Mouse (Mus musculus) embryo, embryonic 11 days (tissue): ENCODE results near the gene Vrk3.

ENCODE experiments used
- DNase-seq: peaks from one replicate; pipeline ENCODE4 v3.0.0-alpha.2; 2015

Vrk3 gene

DNA sequence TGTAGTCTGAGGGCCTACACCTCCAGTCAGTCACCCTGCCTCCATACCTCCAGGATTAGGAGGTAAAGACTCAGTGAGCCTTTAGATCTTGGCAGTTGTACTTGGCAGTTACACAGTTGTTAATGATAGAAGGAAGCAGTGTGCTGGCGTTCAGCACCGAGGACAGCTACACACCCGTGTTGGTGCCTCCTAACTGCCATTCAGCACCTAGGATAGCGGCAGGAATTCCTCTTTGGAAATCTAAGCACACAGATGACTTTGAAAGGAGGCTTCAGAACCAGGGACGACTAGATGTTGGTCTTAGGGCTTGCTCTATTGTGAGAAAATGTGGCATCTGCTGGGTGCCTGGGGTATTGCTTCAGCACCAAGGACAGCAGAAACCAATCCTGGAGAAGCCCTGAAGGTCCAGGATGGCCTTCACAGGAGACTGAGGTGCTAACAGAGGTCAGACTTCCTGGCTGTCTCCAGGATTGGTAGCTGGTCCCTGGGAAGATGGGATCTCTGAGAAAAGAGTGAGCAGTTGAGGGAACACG is 21.9 kb downstream of the Vrk3 start:
- DNase-seq, result peak; percentile 89

DNA sequence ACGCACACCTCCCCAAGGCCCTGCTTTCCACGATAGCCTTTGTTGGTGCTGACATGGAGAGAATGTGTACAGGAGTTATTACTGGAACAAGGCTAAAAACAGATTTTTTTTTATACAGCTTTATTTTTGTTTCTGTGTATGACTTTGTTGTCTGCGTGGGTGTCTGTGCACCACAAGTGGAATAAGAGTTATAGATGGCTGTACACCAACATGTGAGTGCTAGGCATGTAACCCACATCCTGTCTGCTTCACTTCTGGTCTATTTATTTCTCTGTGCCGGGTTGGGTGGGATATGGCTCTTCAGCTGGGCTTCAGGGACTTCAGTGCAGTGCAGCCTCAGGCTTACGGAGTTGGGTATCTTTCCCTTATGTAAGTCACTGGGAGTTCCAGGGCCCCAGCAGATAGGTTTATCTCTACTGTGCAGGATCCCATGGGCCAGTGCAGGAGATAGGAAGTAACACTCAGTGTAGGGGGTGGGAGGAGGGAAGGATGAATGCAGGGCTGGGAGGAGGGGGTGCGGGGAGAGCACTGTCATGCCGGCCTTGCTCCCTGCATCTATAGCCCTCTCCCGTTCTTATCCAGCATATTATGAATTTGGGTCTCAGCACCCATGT is 24.5 kb downstream of the Vrk3 start:
- DNase-seq, result no peak

DNA sequence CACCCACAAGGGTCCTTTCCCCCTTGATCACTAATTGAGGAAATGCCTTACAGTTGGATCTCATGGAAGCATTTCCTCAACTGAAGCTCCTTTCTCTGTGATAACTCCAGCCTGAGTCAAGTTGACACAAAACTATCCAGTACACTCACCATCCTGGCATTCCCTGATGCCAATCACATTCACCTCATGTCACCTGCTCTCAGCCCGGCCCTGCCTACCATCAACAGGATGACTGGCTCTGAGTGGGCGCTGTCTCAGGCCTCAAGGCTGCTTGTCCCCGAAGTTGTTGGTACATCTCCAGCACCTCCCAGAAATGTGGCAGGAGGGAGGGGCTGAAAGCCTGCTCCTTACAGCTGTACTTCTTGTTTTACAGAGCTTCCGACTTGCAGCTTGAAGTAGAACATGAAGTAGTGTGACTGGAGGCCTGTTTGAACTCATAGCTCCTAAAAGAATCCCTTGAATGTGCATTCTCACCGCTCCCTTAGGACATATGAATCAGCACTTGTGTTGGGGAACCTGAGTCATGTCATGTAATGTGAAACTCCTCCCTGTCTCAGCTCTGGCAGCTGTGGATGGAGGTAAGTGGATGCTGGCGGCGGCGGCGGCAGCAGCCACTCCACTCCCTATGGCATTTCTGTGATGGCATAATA is 28.8 kb downstream of the Vrk3 start:
- no peak for DNase-seq

DNA sequence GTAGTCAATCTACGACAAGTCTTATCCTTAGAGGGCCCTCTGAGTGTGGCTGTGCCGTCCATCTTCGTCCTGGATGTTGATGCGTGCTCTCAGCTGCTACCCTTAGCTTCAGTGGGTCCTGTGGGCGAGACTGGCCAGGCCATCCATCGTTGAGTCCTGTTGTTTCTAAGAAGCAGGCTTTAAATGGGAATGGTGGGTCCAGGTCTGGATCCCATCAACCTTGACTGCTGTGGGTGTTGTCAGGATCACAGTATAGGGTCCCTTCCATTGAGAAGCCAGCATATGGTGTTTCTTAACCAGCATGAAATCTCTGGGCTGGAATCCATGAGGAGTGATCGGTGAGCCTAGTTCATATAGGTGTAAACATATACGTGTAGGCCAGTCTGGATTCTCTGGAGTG is 31.9 kb downstream of the Vrk3 start:
- DNase-seq, result no peak

DNA sequence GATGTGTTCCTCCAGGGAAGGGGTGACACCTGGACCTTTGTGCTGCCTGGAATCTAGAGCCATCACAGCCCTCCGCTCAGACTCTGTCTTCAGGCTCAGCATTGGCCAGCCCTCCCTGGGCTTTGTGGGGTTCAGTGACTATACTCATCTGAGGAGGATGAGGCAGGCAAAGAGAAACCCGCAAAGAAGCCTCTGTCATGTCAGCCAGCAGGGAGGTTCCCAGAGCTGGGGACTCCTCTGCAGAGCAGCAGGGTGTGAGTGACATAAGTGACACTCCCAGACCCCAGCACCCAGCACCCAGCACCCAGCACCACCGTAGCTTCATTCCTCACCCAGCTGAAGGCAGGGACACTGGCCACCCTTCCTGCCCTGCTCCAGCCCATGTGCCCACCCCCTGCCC is 41.3 kb downstream of the Vrk3 start:
- DNase-seq, result no peak

DNA sequence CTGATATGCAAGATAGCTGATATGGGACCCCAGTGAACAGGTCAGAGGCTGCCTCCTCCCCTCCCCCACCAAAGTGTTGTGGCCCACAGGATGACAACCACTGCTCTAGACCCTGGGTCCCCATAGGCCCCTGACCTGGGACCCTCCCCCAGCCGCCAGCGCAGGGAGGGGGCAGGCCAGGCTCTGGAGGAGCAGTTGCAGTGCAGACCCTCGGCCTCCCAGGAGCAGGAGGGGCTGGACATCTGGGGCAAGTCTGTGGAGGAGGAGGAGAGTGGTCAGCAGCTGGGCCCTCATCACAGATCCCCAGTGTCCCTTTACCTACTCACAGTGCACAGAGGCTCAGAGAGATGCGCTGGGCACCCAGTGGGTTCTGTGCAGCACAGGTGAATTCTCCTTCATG is 41.9 kb downstream of the Vrk3 start:
- no peak for DNase-seq

DNA sequence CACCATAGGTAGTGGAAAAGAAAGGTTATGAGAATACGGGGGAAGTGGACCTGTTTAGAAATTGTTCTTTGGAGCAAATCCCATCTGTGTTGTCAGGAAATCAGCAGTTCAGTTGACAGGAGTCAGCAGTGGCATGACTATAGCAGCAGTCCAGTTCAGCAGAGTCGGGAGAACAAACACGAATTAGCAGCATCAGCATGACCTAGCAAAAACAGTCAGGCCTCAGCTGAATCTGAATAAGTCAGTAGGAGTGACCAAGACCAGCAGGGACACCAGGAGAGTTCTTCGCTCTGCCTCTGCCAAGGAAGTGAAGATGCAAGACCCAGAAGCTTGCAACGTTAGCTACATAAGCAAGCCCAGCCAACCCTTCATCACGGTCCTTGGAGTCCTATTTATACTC is 44.6 kb downstream of the Vrk3 start:
- no peak for DNase-seq

DNA sequence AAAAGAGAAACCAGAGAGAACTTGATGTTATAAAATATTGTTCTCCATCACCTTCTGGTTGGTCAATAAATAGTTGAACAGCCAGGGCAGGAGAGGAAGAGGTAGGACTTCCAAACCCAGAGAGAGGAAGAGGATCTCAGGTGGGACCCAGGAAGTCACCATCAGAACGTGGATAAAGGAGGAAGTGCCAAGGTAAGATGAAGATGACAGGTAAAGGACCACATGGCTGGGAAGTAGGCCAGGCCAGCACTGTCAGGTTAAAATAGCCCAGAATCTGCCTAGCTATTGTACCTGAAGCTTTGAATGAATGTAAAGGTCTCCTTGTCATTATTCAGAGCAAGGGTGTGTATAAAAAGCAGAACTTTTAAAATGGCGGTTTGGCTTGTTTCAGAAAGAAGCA is 60.7 kb downstream of the Vrk3 start:
- no peak for DNase-seq

DNA sequence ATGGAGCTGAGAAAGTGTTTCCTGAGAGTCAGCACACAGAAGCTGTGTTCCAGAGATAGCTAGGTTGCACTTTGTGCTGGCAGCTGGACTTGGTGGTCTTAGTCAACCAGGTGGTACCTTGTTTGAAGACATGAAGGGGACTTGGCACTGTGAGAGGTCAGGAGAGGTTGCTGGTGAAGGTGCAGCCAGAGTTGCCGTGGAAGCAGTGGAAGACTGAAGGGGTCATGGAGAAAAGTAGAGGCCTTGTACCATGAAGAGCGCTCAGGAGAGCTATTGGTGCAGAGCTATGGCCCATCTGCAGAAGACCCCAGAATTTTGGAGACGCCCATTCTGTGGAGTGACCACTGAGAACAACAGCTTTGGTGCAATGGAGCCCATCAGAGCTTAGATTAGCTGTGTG is 61.3 kb downstream of the Vrk3 start:
- no peak for DNase-seq

DNA sequence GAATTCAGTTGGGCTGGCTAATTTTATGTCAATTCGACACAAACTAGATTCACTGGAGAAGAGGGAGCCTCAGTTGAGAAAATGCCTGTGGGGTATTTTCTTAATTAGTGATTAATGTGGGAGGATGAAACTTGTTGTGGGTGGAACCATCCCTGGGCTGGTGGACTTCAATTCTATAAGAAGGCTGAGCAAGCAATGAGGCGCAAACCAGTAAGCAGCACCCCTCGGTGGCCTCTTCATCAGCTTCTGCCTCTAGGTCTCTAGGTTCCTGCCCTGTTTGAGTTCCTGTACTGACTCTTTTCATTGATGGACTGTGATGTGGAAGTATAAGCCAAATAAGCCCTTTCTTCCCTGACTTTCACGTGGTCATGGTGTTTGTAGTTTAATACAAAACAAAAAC is 62.2 kb downstream of the Vrk3 start:
- no peak for DNase-seq

DNA sequence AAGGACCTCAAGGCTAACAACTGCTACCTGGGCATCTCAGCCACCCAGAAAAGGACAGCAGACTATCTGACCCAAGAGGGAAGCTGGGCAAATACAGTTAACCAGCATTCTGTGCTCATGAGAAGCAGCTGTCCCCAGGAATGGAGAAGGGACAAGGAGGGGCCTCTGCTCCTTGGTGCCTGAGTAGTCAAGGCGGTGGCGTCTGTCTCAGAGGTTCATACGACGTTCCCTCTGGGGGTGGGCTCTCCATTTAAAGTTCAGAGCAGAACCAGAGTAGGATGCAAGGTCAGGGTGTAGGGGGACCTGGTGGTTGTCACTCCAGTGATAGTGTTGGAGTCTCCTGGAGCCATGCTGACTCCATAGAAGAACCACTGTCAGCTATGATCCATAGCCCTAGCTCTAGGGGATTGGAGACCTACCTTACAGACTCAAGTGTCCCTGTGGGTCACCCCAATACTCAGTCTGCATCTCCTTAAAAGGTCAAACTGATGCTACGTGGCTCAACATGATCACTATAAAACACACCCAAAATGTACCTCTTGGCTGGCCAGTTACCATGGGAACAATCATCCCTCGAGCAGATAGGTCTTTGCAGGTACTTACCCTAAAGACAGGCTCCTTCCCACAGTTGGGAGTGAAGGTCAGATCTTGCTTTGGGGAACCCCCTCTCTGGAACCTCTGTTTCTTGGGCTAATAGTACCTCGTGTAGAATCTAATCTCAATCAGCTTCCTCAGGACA is 62.8 kb downstream of the Vrk3 start:
- DNase-seq, result no peak

DNA sequence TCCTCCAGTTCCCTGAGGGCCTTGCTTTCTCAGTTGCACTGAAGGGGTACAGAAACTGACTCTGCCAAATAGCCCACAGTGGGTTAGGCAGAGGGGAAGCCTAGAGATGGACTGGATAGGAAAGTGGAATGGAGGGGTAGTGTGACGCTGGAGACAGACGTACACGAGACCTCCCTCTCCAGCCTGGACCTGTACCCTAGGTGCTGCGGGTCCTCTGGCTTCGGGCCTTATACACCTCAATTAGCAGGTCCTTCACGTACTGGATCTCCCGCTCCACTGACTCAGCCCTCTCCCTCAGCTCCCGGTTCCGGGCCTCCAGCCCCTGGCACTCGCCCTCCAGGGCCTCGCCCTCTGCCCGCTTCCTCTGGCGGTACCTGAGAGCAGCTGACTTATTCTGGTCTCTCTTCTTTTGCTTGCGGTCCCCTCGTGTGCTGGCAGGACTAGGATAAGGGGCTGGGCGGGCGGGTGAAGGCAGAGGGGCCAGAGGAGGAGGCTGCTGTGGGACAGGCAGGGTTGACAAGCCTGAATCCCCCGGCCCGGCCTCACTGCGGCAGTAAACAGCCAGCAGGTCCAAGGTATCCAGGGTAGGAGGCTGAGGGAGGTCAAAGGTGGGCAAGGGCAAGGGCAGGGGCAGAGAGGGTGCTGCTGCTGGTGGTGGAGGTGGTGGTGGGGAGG is 64.6 kb downstream of the Vrk3 start:
- no peak for DNase-seq

DNA sequence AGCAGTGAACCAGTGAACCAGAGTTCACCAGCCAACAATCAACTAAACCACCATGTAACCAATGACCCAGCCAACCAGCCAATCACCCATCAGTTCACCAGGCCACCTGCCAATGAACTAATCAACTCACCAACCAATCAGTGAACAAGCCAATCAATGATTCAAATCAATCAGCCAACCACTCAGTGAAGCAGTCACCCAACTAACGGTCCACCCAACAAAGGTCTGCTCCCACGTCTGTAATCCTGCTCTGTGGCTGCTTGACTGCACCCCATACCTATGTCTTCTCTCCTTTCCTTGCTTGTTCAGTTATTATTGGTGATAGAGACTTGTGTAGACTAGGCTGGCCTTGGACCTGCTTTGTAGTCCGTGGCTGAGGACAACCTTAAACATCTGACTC is 65.8 kb downstream of the Vrk3 start:
- DNase-seq, result no peak

DNA sequence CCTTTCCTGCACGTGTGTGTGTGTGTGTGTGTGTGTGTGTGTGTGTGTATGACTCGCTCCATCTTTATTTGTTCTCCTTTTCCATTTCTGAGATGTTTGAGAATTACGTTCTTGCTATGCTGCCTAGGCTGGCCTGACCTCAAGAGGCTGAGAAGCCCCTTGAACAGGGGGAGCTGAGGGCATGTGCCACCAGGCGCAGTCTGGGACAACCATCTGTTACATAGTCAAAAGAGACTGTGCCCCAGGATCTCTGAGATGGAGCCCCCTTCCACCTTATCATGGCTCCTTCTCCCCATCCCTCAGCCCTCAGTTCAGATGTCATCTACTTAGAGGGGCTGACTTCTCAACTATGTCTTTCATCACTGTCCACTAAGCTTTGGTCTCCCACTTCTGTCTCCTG is 66.2 kb downstream of the Vrk3 start:
- DNase-seq, result no peak

DNA sequence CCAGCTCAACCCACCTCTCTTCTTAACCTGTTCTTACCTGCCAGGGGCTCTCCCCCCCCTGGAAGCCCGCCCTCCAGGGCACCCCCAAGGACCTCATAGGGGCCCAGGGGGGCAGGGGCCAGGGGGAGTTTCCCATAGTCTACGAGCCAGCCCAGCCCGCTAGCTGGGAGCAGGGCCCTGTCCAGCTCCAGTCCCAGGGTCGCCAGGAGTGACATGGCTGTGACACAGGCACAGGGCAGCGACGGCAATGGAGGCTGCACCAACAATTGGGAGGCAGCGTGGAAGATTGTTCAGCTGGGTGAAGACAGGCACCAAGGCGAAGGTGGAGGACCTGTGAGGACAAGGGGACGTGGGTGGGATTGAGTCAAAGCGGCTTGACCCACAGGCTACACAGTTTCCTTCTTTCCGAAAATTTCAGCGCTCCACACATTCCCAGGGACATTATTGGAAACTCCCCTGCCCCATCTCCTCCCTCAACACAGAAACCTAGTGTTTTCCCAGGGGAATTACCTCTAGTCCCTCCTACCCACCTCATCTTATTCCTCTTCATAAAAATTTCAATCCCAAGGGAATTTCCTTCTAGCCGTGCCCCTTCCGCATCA is 66.8 kb downstream of the Vrk3 start:
- DNase-seq, result peak; percentile 14

DNA sequence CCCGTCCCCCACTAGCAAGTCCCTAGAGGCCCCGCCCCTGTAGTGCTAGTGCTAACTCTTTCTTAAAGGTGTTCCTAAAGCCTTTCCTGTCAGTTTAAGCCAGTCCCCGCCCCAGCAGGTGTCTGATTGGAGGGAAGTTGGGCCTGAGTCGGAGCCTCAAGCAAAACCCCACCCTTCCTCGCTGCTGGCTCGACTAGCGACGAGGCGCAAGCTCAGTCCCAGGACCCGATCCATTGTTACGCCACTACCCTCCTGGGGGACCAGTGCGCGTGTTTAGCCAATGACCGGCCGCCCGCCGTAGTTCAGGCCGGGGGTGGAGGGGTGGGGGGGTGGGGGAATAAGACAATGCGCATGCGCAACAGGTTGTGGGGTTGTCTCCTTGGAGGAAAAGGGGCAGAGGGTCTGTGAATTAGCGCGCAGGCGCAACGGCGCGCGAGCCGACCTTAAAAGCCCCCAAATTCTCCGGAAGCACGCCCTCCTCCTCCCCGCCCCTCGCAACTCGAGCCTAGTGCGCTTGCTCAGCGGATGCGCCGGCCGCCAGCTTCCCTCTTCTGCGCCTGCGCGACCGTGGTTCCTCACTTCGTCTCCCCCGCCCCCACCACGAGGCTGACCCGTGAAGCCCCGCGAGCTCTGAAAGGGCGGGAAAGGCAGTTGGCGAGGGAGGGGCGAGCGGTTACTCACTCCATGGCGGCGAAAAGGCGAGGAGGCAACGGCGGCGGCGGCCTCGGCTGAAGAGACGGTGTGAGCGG is 67.7 kb downstream of the Vrk3 start, which contains the start of the genes Nup62 and Il4i1:
Gene Nup62 (plus strand): TSS at position 368 of the 749 bp plus-strand sequence.
Gene Il4i1 (plus strand): TSS at position 667 of the 749 bp plus-strand sequence.
- DNase-seq, result peak; percentile 100

DNA sequence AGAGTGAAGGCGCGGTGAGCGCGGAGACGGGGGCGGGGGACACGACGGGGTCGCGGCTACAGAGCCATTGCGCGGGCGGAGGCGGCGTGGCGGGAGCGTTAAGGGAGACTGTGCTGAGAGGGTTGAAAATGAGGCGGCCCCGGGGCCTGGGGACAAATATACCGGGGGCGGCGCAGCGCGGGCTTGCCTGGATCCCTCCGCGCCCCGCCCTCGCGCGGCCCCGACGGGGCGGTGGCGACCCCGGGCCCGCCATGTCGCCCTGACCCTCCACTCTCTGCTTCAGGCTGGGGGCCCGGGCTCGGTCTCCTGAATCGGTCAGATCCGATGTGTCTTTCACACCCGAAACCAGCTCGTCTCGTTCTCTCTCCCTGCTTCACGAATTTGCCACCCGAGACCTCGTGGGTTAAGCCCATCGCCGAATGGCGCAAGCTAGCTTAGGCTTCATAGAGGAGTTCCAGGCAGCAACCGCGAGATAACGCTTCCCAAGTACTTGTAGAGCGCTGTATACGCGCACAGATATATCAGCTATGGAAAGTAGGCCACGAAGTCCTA is 68.3 kb downstream of the Vrk3 start, which contains the start of gene Atf5:
Gene Atf5 (minus strand): TSS at position 189 of the 552 bp plus-strand sequence.
- peak; percentile 79 for DNase-seq

DNA sequence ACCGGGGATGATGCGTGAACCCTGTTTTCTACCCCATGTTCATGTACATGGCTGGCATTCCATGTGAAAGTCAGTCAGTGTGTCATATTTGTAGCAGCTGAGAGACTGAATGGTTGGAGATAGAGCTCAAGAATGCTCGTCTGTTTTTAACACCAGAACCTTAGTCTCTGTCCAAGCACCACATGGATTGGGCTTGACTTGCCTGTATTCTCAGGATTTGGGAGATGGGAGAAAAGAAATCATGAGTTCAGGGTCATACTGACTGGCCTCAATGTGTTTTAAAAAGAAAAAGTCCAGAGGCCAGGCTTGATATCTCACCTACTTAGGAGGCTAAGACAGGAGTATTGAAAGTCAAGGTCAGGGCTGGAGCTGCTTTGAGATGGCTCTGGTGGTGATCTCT is 69.2 kb downstream of the Vrk3 start:
- no peak for DNase-seq

DNA sequence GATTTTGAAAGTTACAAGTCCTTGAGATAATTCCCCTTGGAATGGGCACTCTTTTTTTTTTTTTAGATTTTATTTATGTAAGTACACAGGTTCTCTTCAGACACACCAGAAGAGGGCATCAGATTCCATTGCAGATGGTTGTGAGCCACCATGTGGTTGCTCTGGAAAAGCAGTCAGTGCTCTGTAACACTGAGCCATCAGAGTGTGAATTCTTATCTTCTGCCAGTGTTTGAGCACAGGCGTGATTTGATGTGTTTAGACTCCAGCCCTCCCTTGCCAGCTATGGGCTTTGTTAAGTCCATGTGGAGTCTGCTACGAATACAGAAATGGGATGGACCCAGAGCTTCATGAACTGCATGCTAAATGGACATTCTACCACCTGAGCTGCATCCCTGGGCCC is 70.0 kb downstream of the Vrk3 start:
- no peak for DNase-seq

DNA sequence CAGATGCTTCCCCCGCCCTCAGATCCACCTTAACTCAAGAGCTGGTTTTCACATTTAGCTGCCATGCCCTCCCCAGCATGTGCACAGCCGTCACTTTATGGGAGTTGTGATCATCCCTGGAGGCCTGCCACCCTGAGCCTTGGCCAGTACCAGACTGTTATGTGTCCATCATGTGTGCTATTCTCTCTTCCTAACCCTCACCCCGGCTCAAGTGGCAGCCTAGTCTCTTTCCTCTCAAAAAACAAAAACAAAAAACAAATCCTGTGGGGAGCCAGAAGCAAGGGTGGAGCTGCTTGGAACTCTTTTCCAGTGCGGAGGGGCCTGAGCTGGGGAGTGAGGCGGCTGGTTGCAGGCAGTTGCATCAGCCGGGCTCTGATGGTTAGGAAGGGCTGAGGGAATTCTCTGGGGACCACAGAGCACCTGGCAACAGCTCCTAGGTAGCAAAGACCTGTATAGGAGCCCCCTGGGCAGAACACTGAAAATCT is 70.6 kb downstream of the Vrk3 start:
- no peak for DNase-seq

DNA sequence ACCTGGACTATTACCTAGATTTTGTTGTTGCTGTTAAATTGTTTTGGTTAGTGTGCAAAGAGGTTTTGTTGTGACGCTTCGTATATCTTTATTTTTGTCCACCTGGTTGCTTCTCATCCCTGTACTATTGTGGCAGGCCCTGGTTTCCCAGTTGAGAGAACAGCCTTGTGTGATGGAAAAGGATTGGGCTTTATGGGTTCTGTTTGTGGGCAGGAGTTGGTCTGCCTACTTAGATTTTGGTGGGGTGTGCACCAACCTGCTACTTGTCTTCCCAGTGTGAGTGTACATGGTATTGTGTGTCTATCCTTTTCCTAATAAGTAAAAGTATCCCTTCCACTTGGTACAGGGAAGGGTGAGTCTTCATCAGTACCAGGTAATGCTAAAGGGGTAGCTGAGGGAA is 71.2 kb downstream of the Vrk3 start:
- DNase-seq, result no peak

DNA sequence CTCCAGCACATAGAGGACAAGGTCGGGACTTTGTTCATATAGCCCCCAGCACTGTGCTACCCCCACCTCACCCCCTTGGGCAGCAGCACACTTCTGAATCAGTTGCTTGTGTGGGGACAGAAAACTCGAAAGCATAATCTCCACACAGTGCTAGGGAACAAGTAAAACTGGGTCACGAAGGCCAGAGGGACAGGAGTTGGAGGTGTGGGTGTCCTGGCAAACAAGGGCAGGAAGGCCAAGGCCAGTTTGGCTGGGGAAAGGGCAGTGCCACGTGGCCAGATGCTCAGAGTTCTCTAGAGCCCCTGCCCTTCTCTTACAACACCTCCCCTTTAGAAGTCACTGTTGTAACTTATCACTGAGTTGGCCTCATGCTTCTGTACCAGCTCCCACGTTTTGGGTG is 71.7 kb downstream of the Vrk3 start:
- no peak for DNase-seq
